Comparison of ENCODE assay signal across 27 mouse cellular contexts in the genomic region with DNA sequence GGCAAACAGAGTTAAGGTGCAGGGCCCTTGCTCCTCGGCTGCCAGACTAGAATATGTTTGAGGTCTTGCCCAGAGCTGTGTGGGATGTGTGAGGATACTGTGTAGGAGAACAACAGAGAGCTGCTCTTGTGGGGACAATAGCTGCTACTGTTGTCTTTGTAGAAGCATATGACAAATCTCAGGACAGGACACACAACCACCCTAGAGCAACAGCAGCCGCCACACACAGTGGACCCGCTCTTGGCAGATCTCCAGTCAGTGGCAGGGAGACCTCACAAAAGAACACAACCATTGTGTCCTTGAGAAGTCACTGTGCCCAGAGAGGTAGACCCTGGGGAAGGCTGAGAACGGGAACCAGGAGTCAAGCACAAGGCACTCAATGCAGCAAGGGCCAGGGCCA. TPM values are rescaled to one million over a fixed set of nuclear protein-coding genes. Genes with fewer than 3 reads are reported as not detected.
A peak's percentile ranks its signal among the peaks of the same experiment; 100 is the strongest.
DNase-seq lines count a peak whose midpoint lies in the region; ATAC-seq lines count a peak whose summit lies in the region.
"Had no signal": no experiment of that assay in that cellular context is flagged by ENCODE, and none has a peak within 500 bp of the region (broad histone marks: within the 10 kb centered on the region; RNA-seq: fewer than 3 reads in every experiment).

No protein-coding gene starts in this region.

- no peak overlapping the region for H3K4me2 ChIP-seq in hindbrain, embryonic 12.5 days (replicated peaks)
- H3K4me2 ChIP-seq: embryonic facial prominence, embryonic 13.5 days; forebrain, embryonic 13.5 days; heart, embryonic 12.5 days; heart, embryonic 15.5 days; hindbrain, embryonic 13.5 days had no signal

- H3K4me3 ChIP-seq in hindbrain, embryonic 10.5 days: no peak overlapping the region
- no peak overlapping the region for H3K4me3 ChIP-seq in hindbrain, embryonic 12.5 days
- H3K4me3 ChIP-seq: embryonic facial prominence, embryonic 10.5 days; embryonic facial prominence, embryonic 13.5 days; erythroblast, embryonic 14.5 days; forebrain, embryonic 13.5 days; gastrocnemius, adult 2 months; heart, embryonic 12.5 days; heart, embryonic 15.5 days; hindbrain, embryonic 13.5 days had no signal

- H3K36me3 ChIP-seq in hindbrain, embryonic 10.5 days: no peaks in the 10 kb centered on the region
- H3K36me3 ChIP-seq in hindbrain, embryonic 12.5 days: no peaks in the 10 kb centered on the region
- H3K36me3 ChIP-seq: embryonic facial prominence, embryonic 10.5 days; embryonic facial prominence, embryonic 13.5 days; heart, embryonic 12.5 days; heart, embryonic 15.5 days; hindbrain, embryonic 13.5 days had no signal

- 80% methylated on average over 4 of the region's 4 CpGs for WGBS in hindbrain, embryonic 10.5 days
- WGBS in hindbrain, embryonic 12.5 days: 78% methylated on average over 4 of the region's 4 CpGs

- no peaks in the 10 kb centered on the region for H3K27me3 ChIP-seq in hindbrain, embryonic 10.5 days (ENCODE audit: insufficient read depth, poor library complexity, severe bottlenecking)
- no peaks in the 10 kb centered on the region for H3K27me3 ChIP-seq in hindbrain, embryonic 12.5 days
- H3K27me3 ChIP-seq: embryonic facial prominence, embryonic 13.5 days; forebrain, embryonic 13.5 days; heart, embryonic 12.5 days; heart, embryonic 15.5 days; hindbrain, embryonic 13.5 days had no signal

- H3K4me1 ChIP-seq in hindbrain, embryonic 10.5 days (replicated peaks): peaks cover 54% of the 10 kb centered on the region
- peaks cover 31% of the 10 kb centered on the region for H3K4me1 ChIP-seq in hindbrain, embryonic 12.5 days

- peak overlapping the region; percentile 62; the same call in 1 of the 2 replicates for H3K27ac ChIP-seq in hindbrain, embryonic 10.5 days
- H3K27ac ChIP-seq in hindbrain, embryonic 12.5 days: no peak overlapping the region
- H3K27ac ChIP-seq: embryonic facial prominence, embryonic 10.5 days; embryonic facial prominence, embryonic 13.5 days; forebrain, embryonic 13.5 days; gastrocnemius, adult 2 months; heart, embryonic 15.5 days; hindbrain, embryonic 13.5 days had no signal

- no peak overlapping the region for H3K9ac ChIP-seq in hindbrain, embryonic 12.5 days
- H3K9ac ChIP-seq: embryonic facial prominence, embryonic 13.5 days; forebrain, embryonic 13.5 days; forebrain, postnatal 0 days; heart, embryonic 12.5 days; heart, embryonic 15.5 days; hindbrain, embryonic 13.5 days had no signal

- ATAC-seq in hindbrain, embryonic 12.5 days (ENCODE audit: low FRiP score): no peak
- ATAC-seq in monocyte, adult 5-6 weeks (replicated peaks; ENCODE audit: insufficient number of reproducible peaks, low FRiP score, low TSS enrichment, poor library complexity, severe bottlenecking): no peak
- ATAC-seq: CD4-positive, CD25-positive, alpha-beta regulatory T cell, adult 4 months; forebrain, embryonic 13.5 days; forebrain, postnatal 0 days; intestine, postnatal 0 days had no signal

- DNase-seq in hindbrain, embryonic 10.5 days (ENCODE audit: low spot score): no peak
- DNase-seq in ovary, postnatal 36 days (ENCODE audit: low spot score): peak; percentile 28
- DNase-seq in ovary, postnatal 14 days (ENCODE audit: low spot score): no peak
- peak; percentile 68 for DNase-seq in testis, postnatal 10 days (ENCODE audit: low spot score)
- DNase-seq: adrenal gland, adult 2 months; adrenal gland, postnatal 14 days; cerebellum, adult 11 months; cerebellum, adult 2 months; cerebellum, adult 9-11 months; cerebellum, postnatal 25 days; forebrain, postnatal 0 days; gastrocnemius, adult 2 months; gastrocnemius, postnatal 14 days; heart, adult 11 months; heart, postnatal 10 days; heart, postnatal 4 days had no signal

- no peaks in the 10 kb centered on the region for H3K9me3 ChIP-seq in hindbrain, embryonic 10.5 days
- H3K9me3 ChIP-seq in hindbrain, embryonic 12.5 days (replicated peaks): no peaks in the 10 kb centered on the region
- H3K9me3 ChIP-seq: embryonic facial prominence, embryonic 10.5 days; embryonic facial prominence, embryonic 13.5 days; forebrain, embryonic 13.5 days; heart, embryonic 12.5 days; heart, embryonic 15.5 days; hindbrain, embryonic 13.5 days had no signal

RNA-seq across cellular contexts. Expression of gene Rps6ka2, which starts 42.0 kb away (rescaled TPM):
- 25.6 and 31.3 TPM in 2 replicates for polyA plus RNA-seq in hindbrain, embryonic 10.5 days (2016; fragmentation: Nextera tagmentation; extraction: Ambion mirVana)
- polyA plus RNA-seq in hindbrain, embryonic 12.5 days (2016; fragmentation: Nextera tagmentation; extraction: Ambion mirVana): 34.3 and 35.2 TPM in 2 replicates
- 20.2 to 30.6 TPM (median 22.7 TPM) in 3 replicates for total RNA-seq in monocyte, adult 5-6 weeks (2017)

Comparison
In these comparisons a context has a peak if more than half of its experiments do, and no peak if none do; other contexts are left out.
1. DNase-seq: peak in ovary, postnatal 36 days (single experiment) and testis, postnatal 10 days (single experiment); none in hindbrain, embryonic 10.5 days (single experiment) and ovary, postnatal 14 days (single experiment).